Mouse (Mus musculus) left cerebral cortex, postnatal 25 days (tissue): ENCODE results near the gene Ckap4. TPM values are rescaled to one million over a fixed set of nuclear protein-coding genes. Genes with fewer than 3 reads are reported as not detected.
"Not testable (repeated sequence)": the region's sequence is repeated elsewhere in the genome, so short reads cannot be mapped to it uniquely, and the experiment has no call there.

Experiments
- DNase-seq, 2 experiments: peaks; one replicate each; pipeline ENCODE4 v3.0.0; 2022; ENCODE audit warnings: low spot score in 2 of 2, mixed read lengths in 1 of 2
- intact Hi-C: fragments of 180-260 bp; cut with DNase I; formaldehyde crosslinking; loops from one replicate; pipeline ENCODE4 v1.15.1; 2025
- total RNA-seq, 2 experiments: library from RNA; stranded (reverse); gene quantifications; 2 replicates each; pipeline ENCODE4 v1.2.3; 2021

Gene Ckap4
- total RNA-seq, 2 experiments from 2014 or later = 22.8 to 25.2 TPM

- not testable (repeated sequence) for DNase-seq
- intact Hi-C loops = loop anchor here (2.0 to 5.0 kb wide), 3 partner anchors 61 to 531 kb away; partner anchors contain the start of genes Polr3b and Tcp11l2
Measured at GRCm38 (mm10) chr10:84515980-84516379, 17.9 kb downstream of the Ckap4 start.

- intact Hi-C loops = loop anchor here (2.0 to 5.0 kb wide), 3 partner anchors 62 to 532 kb away; partner anchors contain the start of genes Polr3b and Tcp11l2
- DNase-seq = peak; percentile 76 to 86
Measured at GRCm38 (mm10) chr10:84515512-84515950, 18.3 kb downstream of the Ckap4 start.

- peak; percentile 38 to 56 for DNase-seq
- intact Hi-C loops = loop anchor here (2.0 to 5.0 kb wide), 2 partner anchors 109 to 697 kb away; partner anchors contain the start of gene Polr3b
Measured at GRCm38 (mm10) chr10:84514038-84514578, 19.8 kb downstream of the Ckap4 start.

- intact Hi-C loops = loop anchor here (5.0 kb wide), 1 partner anchor 695 kb away; no protein-coding TSS in a partner anchor
- DNase-seq = no peak
Measured at GRCm38 (mm10) chr10:84512766-84513165, 21.1 kb downstream of the Ckap4 start.

GRCm38 (mm10) chr10:84508603-84509002 lies 25.3 kb downstream of the Ckap4 start:
- intact Hi-C loops = no loop called here

GRCm38 (mm10) chr10:84498867-84499266 lies 35.0 kb downstream of the Ckap4 start:
- intact Hi-C loops = no loop called here
- DNase-seq = no peak

More at GRCm38 (mm10) chr10:84508603-84509002, 25.3 kb downstream of the Ckap4 start:
- DNase-seq = no peak

- DNase-seq = no peak
- intact Hi-C loops = no loop called here
Measured at GRCm38 (mm10) chr10:84496805-84497204, 37.1 kb downstream of the Ckap4 start.

GRCm38 (mm10) chr10:84494432-84494831 lies 39.4 kb downstream of the Ckap4 start:
- intact Hi-C loops = no loop called here
- DNase-seq = no peak

GRCm38 (mm10) chr10:84490115-84490514 lies 43.7 kb downstream of the Ckap4 start:
- intact Hi-C loops = no loop called here
- no peak for DNase-seq

GRCm38 (mm10) chr10:84488315-84488714 lies 45.5 kb downstream of the Ckap4 start:
- intact Hi-C loops = no loop called here
- peak; percentile 20 for DNase-seq

- intact Hi-C loops = no loop called here
- no peak for DNase-seq
Measured at GRCm38 (mm10) chr10:84484661-84485060, 49.2 kb downstream of the Ckap4 start.

- intact Hi-C loops = no loop called here
- DNase-seq = no peak
Measured at GRCm38 (mm10) chr10:84483553-84483952, 50.3 kb downstream of the Ckap4 start.

- intact Hi-C loops = no loop called here
- DNase-seq = no peak
Measured at GRCm38 (mm10) chr10:84483069-84483468, 50.8 kb downstream of the Ckap4 start.

GRCm38 (mm10) chr10:84482418-84482817 lies 51.4 kb downstream of the Ckap4 start:
- intact Hi-C loops = not testable (repeated sequence)

GRCm38 (mm10) chr10:84481327-84481671 lies 52.6 kb downstream of the Ckap4 start:
- intact Hi-C loops = no loop called here
- DNase-seq = no peak

More at GRCm38 (mm10) chr10:84482418-84482817, 51.4 kb downstream of the Ckap4 start:
- not testable (repeated sequence) for DNase-seq

GRCm38 (mm10) chr10:84480667-84481326 lies 53.1 kb downstream of the Ckap4 start:
- intact Hi-C loops = no loop called here
- DNase-seq = no peak

GRCm38 (mm10) chr10:84480146-84480545 lies 53.7 kb downstream of the Ckap4 start:
- DNase-seq = no peak
- intact Hi-C loops = no loop called here

GRCm38 (mm10) chr10:84477613-84478076 lies 56.2 kb downstream of the Ckap4 start:
- no peak for DNase-seq
- intact Hi-C loops = no loop called here

- intact Hi-C loops = no loop called here
- DNase-seq = no peak
Measured at GRCm38 (mm10) chr10:84477045-84477612, 56.7 kb downstream of the Ckap4 start.
